Mouse (Mus musculus): ENCODE measurements around the gene Fhit. TPM values are rescaled to one million over a fixed set of nuclear protein-coding genes. Genes with fewer than 3 reads are reported as not detected.
A peak's percentile ranks its signal among the peaks of the same experiment; 100 is the strongest.

Fhit gene
- polyA plus RNA-seq, 1 experiment from 2014 or later = 12.6 TPM

DNA sequence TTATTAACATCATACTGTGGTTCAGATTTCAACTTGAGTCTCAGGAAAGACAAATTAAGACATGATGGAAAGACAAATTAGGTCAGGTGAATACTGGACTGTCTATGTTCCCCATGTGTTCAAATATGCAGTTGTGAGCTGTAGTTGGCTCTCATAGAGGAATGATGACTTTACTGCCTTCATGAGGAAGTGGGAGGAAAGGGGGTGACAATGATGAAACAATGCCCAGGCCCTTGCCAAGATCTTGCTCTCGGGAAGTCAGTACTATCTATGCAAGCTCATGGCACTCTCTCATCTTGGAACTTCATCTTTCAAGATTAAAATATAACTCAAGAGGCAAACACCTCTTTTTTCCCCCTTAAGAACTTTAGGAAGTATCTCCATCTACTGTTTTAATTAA is 849.6 kb downstream of the Fhit start:
- Histone ChIP-seq H3K4me2 (replicated peaks) (no peak overlapping the region), H3K27ac (no peak overlapping the region), H3K9ac (no peak overlapping the region), H3K4me3 (replicated peaks; ENCODE audit: low read length) (no peak overlapping the region), H3K4me1 (replicated peaks; ENCODE audit: control insufficient read depth, insufficient read depth, low read length) (no peaks in the 10 kb centered on the region), H3K27me3 (ENCODE audit: control insufficient read depth, insufficient read depth, low read length) (no peaks in the 10 kb centered on the region), H3K9me3 (ENCODE audit: control insufficient read depth, low read length) (no peaks in the 10 kb centered on the region), H3K36me3 (replicated peaks; ENCODE audit: control insufficient read depth, insufficient read depth) (no peaks in the 10 kb centered on the region)
- DNase-seq (ENCODE audit: low spot score) (no peak), ATAC-seq (ENCODE audit: low FRiP score) (no peak)
- 94% methylated on average over 1 of the region's 1 CpGs for WGBS

DNA sequence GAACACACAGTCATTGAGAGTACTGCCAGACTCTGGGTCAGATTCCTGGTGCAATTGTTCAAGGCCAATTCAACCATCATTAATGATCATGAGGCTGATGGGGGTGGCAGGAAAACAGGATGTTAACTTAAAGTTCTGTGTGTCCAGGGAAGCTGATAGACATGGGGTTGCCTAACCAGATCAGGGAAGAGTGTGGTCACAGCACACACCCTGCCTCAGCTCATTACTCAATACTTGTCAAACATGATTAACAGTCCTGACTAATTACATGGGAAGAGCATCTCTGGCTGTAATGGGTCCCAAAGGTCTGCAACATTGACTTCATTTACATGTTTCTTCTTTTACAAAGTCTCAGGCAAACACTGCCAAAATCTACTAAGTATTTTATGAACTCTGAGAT is 856.5 kb downstream of the Fhit start:
- Histone ChIP-seq H3K27ac (no peak overlapping the region), H3K9me3 (ENCODE audit: control insufficient read depth, low read length) (no peaks in the 10 kb centered on the region), H3K4me3 (replicated peaks; ENCODE audit: low read length) (no peak overlapping the region), H3K36me3 (replicated peaks; ENCODE audit: control insufficient read depth, insufficient read depth) (no peaks in the 10 kb centered on the region), H3K4me2 (replicated peaks) (no peak overlapping the region), H3K4me1 (replicated peaks; ENCODE audit: control insufficient read depth, insufficient read depth, low read length) (no peaks in the 10 kb centered on the region), H3K27me3 (ENCODE audit: control insufficient read depth, insufficient read depth, low read length) (no peaks in the 10 kb centered on the region), H3K9ac (no peak overlapping the region)
- ATAC-seq (ENCODE audit: low FRiP score) (no peak), DNase-seq (ENCODE audit: low spot score) (no peak)

DNA sequence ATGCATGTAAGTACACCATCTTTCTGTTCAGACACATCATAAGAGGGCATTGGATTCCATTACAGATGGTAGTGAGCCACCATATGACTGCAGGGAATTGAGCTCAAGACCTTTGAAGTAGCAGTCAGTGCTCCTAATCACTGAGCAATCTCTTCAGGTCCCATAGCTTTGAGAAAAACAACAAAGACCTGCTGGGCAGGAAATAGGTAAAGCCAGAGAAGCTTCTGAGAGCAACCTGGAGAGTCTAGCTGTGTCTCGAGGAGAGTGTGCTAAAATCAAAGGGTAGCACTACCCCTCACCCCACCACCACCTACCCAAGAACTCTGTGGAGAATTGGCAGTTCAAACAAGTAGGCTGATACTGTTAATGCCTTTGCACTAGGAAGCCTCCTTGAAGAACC is 860.3 kb downstream of the Fhit start:
- WGBS = 83% methylated on average over 1 of the region's 1 CpGs
- no peaks in the 10 kb centered on the region for H3K27me3 ChIP-seq (ENCODE audit: control insufficient read depth, insufficient read depth, low read length)
- no peak overlapping the region for H3K4me2 ChIP-seq (replicated peaks)
- H3K4me3 ChIP-seq (replicated peaks; ENCODE audit: low read length) = no peak overlapping the region
- no peak for ATAC-seq (ENCODE audit: low FRiP score)
- no peaks in the 10 kb centered on the region for H3K36me3 ChIP-seq (replicated peaks; ENCODE audit: control insufficient read depth, insufficient read depth)
- H3K27ac ChIP-seq = no peak overlapping the region
- DNase-seq (ENCODE audit: low spot score) = no peak
- no peak overlapping the region for H3K9ac ChIP-seq
- H3K9me3 ChIP-seq (ENCODE audit: control insufficient read depth, low read length) = no peaks in the 10 kb centered on the region
- no peaks in the 10 kb centered on the region for H3K4me1 ChIP-seq (replicated peaks; ENCODE audit: control insufficient read depth, insufficient read depth, low read length)

DNA sequence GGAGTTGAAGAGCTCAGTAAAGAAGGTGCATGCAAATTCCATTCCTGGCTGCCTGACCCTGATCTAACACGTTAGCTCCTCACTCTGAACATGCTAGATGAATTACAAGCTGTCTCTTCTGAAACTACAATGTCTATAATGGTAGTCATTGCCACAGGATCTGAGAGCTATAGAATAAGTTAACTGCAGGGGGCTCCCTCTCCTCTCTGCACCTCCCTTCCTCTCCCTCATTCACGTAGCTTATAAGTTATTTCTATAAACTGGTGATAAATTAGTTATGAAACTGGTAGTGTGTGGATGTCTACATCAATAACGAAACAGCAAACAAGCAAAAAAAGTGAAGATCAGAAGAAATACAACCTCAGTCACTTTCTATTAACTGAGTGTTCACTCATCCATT is 860.9 kb downstream of the Fhit start:
- DNase-seq (ENCODE audit: low spot score) = no peak
- 63% methylated on average over 3 of the region's 3 CpGs for WGBS
- no peak for ATAC-seq (ENCODE audit: low FRiP score)

DNA sequence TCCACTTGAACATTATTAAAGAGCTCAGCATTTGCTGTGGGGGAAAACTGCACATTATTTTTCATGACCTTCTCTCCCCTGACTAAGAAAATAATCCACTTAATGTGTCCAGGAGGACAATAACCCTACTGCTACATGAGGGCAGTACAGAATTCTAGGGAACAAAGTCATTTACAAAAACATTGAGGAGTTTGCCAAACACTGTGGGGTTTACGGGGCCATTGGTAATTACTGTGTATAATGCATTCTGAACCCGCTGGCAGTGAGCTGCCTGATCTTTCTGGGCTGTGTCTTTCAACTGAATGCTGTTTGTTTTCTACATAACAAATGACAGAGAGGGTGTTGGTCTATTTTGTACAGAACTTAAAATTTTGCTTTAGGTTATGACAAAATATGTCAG is 862.8 kb downstream of the Fhit start:
- 33% methylated on average over 2 of the region's 2 CpGs for WGBS
- H3K9ac ChIP-seq = no peak overlapping the region
- DNase-seq (ENCODE audit: low spot score) = no peak

More for the DNA sequence above, 860.9 kb downstream of the Fhit start:
- no peaks in the 10 kb centered on the region for H3K4me1 ChIP-seq (replicated peaks; ENCODE audit: control insufficient read depth, insufficient read depth, low read length)
- no peaks in the 10 kb centered on the region for H3K36me3 ChIP-seq (replicated peaks; ENCODE audit: control insufficient read depth, insufficient read depth)
- H3K4me2 ChIP-seq (replicated peaks) = no peak overlapping the region
- no peak overlapping the region for H3K4me3 ChIP-seq (replicated peaks; ENCODE audit: low read length)
- no peaks in the 10 kb centered on the region for H3K27me3 ChIP-seq (ENCODE audit: control insufficient read depth, insufficient read depth, low read length)
- no peaks in the 10 kb centered on the region for H3K9me3 ChIP-seq (ENCODE audit: control insufficient read depth, low read length)
- no peak overlapping the region for H3K9ac ChIP-seq
- H3K27ac ChIP-seq = no peak overlapping the region

DNA sequence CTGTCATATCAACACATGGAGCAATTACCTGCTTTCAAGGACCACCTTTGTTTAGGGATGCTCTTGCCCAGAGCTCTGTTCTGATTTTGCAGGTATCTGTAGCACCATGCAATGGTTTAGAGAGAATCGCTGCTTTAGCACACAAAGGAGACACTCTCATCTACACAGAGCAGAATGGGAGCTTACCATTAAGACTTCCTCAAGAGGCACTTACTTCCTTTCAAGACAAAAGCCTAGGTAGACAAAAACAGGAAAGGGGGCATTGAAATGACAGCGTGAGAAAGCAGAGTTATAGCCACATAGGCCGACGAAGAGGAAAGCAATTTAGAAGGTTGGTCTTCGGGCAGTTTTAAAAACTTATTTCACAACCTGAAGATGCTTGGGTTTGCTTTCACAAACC is 872.8 kb downstream of the Fhit start:
- Histone ChIP-seq H3K4me3 (replicated peaks; ENCODE audit: low read length) (no peak overlapping the region), H3K9ac (no peak overlapping the region), H3K36me3 (replicated peaks; ENCODE audit: control insufficient read depth, insufficient read depth) (no peaks in the 10 kb centered on the region), H3K27me3 (ENCODE audit: control insufficient read depth, insufficient read depth, low read length) (no peaks in the 10 kb centered on the region), H3K4me2 (replicated peaks) (no peak overlapping the region), H3K4me1 (replicated peaks; ENCODE audit: control insufficient read depth, insufficient read depth, low read length) (no peaks in the 10 kb centered on the region), H3K27ac (no peak overlapping the region), H3K9me3 (ENCODE audit: control insufficient read depth, low read length) (no peaks in the 10 kb centered on the region)
- 86% methylated on average over 5 of the region's 5 CpGs for WGBS
- DNase-seq (ENCODE audit: low spot score) = no peak
- ATAC-seq (ENCODE audit: low FRiP score) = no peak

More for the DNA sequence above, 862.8 kb downstream of the Fhit start:
- no peak; the same call in 1 of the 2 replicates for ATAC-seq (ENCODE audit: low FRiP score)
- H3K36me3 ChIP-seq (replicated peaks; ENCODE audit: control insufficient read depth, insufficient read depth) = no peaks in the 10 kb centered on the region
- no peaks in the 10 kb centered on the region for H3K27me3 ChIP-seq (ENCODE audit: control insufficient read depth, insufficient read depth, low read length)
- no peaks in the 10 kb centered on the region for H3K4me1 ChIP-seq (replicated peaks; ENCODE audit: control insufficient read depth, insufficient read depth, low read length)
- H3K4me2 ChIP-seq (replicated peaks) = no peak overlapping the region
- no peaks in the 10 kb centered on the region for H3K9me3 ChIP-seq (ENCODE audit: control insufficient read depth, low read length)
- no peak overlapping the region for H3K4me3 ChIP-seq (replicated peaks; ENCODE audit: low read length)
- H3K27ac ChIP-seq = no peak overlapping the region

DNA sequence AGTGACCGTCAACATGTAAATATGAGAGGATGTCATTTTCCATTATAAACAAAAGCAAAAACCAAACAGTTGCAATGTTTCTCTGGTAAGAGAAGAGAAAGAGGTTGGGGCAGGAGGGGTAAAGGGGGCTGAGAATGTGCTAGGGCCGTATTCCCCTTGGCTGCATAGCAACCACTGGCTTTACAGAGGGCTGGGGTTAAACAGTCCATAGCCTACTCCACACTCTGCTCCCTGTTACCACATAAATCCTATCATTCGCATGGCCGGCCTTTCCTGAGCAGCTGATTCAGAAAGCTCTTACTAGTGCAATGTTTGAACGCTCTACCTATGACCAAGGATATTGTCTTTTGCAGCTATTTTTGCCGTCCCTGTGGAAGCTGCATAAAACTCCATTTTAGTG is 875.8 kb downstream of the Fhit start:
- WGBS = 79% methylated on average over 6 of the region's 6 CpGs
- no peaks in the 10 kb centered on the region for H3K36me3 ChIP-seq (replicated peaks; ENCODE audit: control insufficient read depth, insufficient read depth)
- DNase-seq (ENCODE audit: low spot score) (no peak), ATAC-seq (ENCODE audit: low FRiP score) (no peak)
- H3K27ac ChIP-seq = no peak overlapping the region
- H3K4me3 ChIP-seq (replicated peaks; ENCODE audit: low read length) = no peak overlapping the region
- no peaks in the 10 kb centered on the region for H3K4me1 ChIP-seq (replicated peaks; ENCODE audit: control insufficient read depth, insufficient read depth, low read length)
- H3K9ac ChIP-seq = no peak overlapping the region
- H3K27me3 ChIP-seq (ENCODE audit: control insufficient read depth, insufficient read depth, low read length) = no peaks in the 10 kb centered on the region
- H3K4me2 ChIP-seq (replicated peaks) = no peak overlapping the region
- no peaks in the 10 kb centered on the region for H3K9me3 ChIP-seq (ENCODE audit: control insufficient read depth, low read length)

DNA sequence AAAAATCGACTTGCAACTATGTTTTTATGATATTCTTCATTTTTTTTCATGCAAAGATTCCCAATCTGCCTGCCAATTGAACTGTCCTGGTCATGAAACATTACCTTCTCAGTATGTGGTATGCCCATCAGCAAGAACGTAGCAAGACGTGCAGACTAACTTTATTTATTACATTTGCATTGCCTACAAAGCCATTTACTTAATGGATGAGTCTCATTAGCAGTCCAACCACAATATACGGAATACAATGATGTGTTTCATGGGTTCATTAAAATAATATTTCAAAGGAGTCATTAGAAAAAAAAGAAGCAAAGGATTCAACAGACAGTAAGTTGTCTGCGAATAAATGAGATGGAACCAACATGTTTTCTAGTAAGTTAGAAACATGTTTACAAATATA is 933.1 kb downstream of the Fhit start:
- no peak overlapping the region for H3K4me2 ChIP-seq (replicated peaks)
- H3K9ac ChIP-seq = no peak overlapping the region
- no peaks in the 10 kb centered on the region for H3K27me3 ChIP-seq (ENCODE audit: control insufficient read depth, insufficient read depth, low read length)
- H3K27ac ChIP-seq = no peak overlapping the region
- WGBS = 54% methylated on average over 5 of the region's 5 CpGs
- ATAC-seq (ENCODE audit: low FRiP score) = no peak; the same call in 1 of the 2 replicates
- H3K36me3 ChIP-seq (replicated peaks; ENCODE audit: control insufficient read depth, insufficient read depth) = no peaks in the 10 kb centered on the region
- no peak for DNase-seq (ENCODE audit: low spot score)
- no peaks in the 10 kb centered on the region for H3K4me1 ChIP-seq (replicated peaks; ENCODE audit: control insufficient read depth, insufficient read depth, low read length)
- H3K4me3 ChIP-seq (replicated peaks; ENCODE audit: low read length) = no peak overlapping the region
- H3K9me3 ChIP-seq (ENCODE audit: control insufficient read depth, low read length) = no peaks in the 10 kb centered on the region

DNA sequence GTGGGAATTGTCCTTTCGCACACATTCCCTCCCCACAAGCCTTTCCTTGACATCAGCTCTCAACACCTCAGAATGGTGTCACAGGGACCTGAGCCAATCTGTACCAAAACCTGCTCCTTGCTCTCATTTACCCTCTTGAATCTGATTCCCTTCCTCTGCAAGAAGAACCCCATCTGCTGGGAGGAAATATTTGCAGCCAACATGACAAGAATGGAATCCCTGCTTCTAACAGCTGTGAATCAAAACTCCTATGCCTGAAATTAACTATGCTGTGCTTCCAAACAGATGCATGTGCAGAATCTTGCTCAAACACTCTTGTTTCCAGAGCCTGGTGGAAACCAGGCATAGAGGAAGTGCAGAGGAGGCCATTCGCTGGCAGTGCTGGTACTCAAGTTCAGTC is 940.0 kb downstream of the Fhit start:
- no peaks in the 10 kb centered on the region for H3K9me3 ChIP-seq (ENCODE audit: control insufficient read depth, low read length)
- H3K9ac ChIP-seq = no peak overlapping the region
- no peak overlapping the region for H3K4me3 ChIP-seq (replicated peaks; ENCODE audit: low read length)
- no peak overlapping the region for H3K4me2 ChIP-seq (replicated peaks)
- 85% methylated on average over 2 of the region's 2 CpGs for WGBS
- H3K27ac ChIP-seq = no peak overlapping the region
- no peaks in the 10 kb centered on the region for H3K27me3 ChIP-seq (ENCODE audit: control insufficient read depth, insufficient read depth, low read length)
- ATAC-seq (ENCODE audit: low FRiP score) = no peak
- H3K4me1 ChIP-seq (replicated peaks; ENCODE audit: control insufficient read depth, insufficient read depth, low read length) = no peaks in the 10 kb centered on the region
- no peak for DNase-seq (ENCODE audit: low spot score)
- H3K36me3 ChIP-seq (replicated peaks; ENCODE audit: control insufficient read depth, insufficient read depth) = no peaks in the 10 kb centered on the region

DNA sequence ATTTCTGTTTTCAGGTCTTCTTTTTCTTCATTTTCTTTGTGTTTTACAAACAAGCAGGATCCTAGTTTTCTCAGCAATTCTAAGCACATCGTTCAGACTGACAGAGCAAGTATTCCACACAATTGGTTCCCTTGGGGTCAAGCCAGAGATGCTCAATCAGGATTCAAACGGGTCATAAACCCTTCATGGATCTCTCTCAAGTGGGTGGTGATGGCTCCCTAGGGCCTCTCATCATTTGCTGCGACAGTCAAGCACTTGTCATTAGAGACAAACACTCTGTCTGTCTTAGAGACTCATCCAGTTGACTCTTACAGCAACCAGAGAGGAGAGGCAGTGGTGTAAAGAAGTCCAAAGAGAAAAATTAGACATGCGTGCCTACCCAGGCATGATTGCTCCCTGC is 948.6 kb downstream of the Fhit start:
- H3K9me3 ChIP-seq (ENCODE audit: control insufficient read depth, low read length) = no peaks in the 10 kb centered on the region
- WGBS = 29% methylated on average over 4 of the region's 4 CpGs
- H3K9ac ChIP-seq = no peak overlapping the region
- DNase-seq (ENCODE audit: low spot score) (no peak), ATAC-seq (ENCODE audit: low FRiP score) (0 out of 2 replicates have a peak, but pooled peaks have one; percentile 37)
- H3K4me2 ChIP-seq (replicated peaks) = no peak overlapping the region
- H3K27ac ChIP-seq = no peak overlapping the region
- no peaks in the 10 kb centered on the region for H3K36me3 ChIP-seq (replicated peaks; ENCODE audit: control insufficient read depth, insufficient read depth)
- H3K4me1 ChIP-seq (replicated peaks; ENCODE audit: control insufficient read depth, insufficient read depth, low read length) = no peaks in the 10 kb centered on the region
- H3K4me3 ChIP-seq (replicated peaks; ENCODE audit: low read length) = no peak overlapping the region
- H3K27me3 ChIP-seq (ENCODE audit: control insufficient read depth, insufficient read depth, low read length) = no peaks in the 10 kb centered on the region
